ENCODE assay signal across 11 mouse cellular contexts in genomic region chr4:132338943-132339342, GRCm38 (mm10). TPM values are rescaled to one million over a fixed set of nuclear protein-coding genes. Genes with fewer than 3 reads are reported as not detected.
DNase-seq lines count a peak whose midpoint lies in the region; ATAC-seq and TF ChIP-seq lines count a peak whose summit lies in the region.
"Had no signal": no experiment of that assay in that cellular context is flagged by ENCODE, and none has a peak within 500 bp of the region (broad histone marks: within the 10 kb centered on the region; RNA-seq: fewer than 3 reads in every experiment).

No protein-coding gene starts in this region.

- no peaks in the 10 kb centered on the region for H3K9me3 ChIP-seq in kidney, embryonic 14.5 days (ENCODE audit: control insufficient read depth, low read length)
- H3K9me3 ChIP-seq: forebrain, embryonic 12.5 days; G1E; heart, embryonic 15.5 days had no signal

- H3K36me3 ChIP-seq in kidney, embryonic 14.5 days (ENCODE audit: control insufficient read depth, insufficient read depth, low read length) = peaks cover 52% of the 10 kb centered on the region

- H3K4me3 ChIP-seq in kidney, embryonic 14.5 days (ENCODE audit: low read length) = no peak overlapping the region
- H3K4me3 ChIP-seq in gastrocnemius, adult 2 months = no peak overlapping the region
- H3K4me3 ChIP-seq: forebrain, embryonic 12.5 days; heart, embryonic 15.5 days had no signal

- H3K4me2 ChIP-seq in kidney, embryonic 14.5 days (replicated peaks; ENCODE audit: low read depth, low read length) = no peak overlapping the region
- H3K4me2 ChIP-seq: forebrain, embryonic 12.5 days; heart, embryonic 15.5 days had no signal

- ATAC-seq in kidney, embryonic 14.5 days (ENCODE audit: low FRiP score, low TSS enrichment) = no peak

- H3K9ac ChIP-seq in kidney, embryonic 14.5 days (ENCODE audit: low read depth, low read length) = no peak overlapping the region
- H3K9ac ChIP-seq: forebrain, embryonic 12.5 days; heart, embryonic 15.5 days had no signal

- H3K27ac ChIP-seq in kidney, embryonic 14.5 days (ENCODE audit: low read depth, low read length) = no peak overlapping the region
- peak overlapping the region; percentile 5; the same call in 1 of the 2 replicates for H3K27ac ChIP-seq in gastrocnemius, adult 2 months
- H3K27ac ChIP-seq: forebrain, embryonic 12.5 days; heart, embryonic 15.5 days; macrophage had no signal

- 96% methylated on average over 13 of the region's 13 CpGs for WGBS in kidney, embryonic 14.5 days

- peak; percentile 76 for DNase-seq in kidney, adult 18-20 months
- peak; percentile 56 for DNase-seq in adrenal gland, postnatal 25 days
- DNase-seq in gastrocnemius, adult 2 months = peak; percentile 82
- peak; percentile 51 for DNase-seq in kidney, postnatal 14 days
- DNase-seq in embryo, embryonic 10.5 days (ENCODE audit: low spot score) = no peak
- no peak for DNase-seq in natural killer cell, adult 2 months (ENCODE audit: low spot score in 2 of 2)

- TF ChIP-seq CTCF in gastrocnemius, adult 2 months (IDR thresholded peaks at IDR 0.05) = no peak

- intact Hi-C loops in gastrocnemius, adult 2 months (cut with DNase I) = no loop called here

- no peaks in the 10 kb centered on the region for H3K27me3 ChIP-seq in kidney, embryonic 14.5 days (ENCODE audit: control insufficient read depth, insufficient read depth, low read length)
- H3K27me3 ChIP-seq: forebrain, embryonic 12.5 days; heart, embryonic 15.5 days had no signal

- H3K4me1 ChIP-seq in kidney, embryonic 14.5 days (ENCODE audit: control insufficient read depth, insufficient read depth, low read length) = peaks cover 4% of the 10 kb centered on the region

RNA-seq across cellular contexts. Expression of gene Trnau1ap, which starts 9.6 kb away (rescaled TPM):
- polyA plus RNA-seq in kidney, embryonic 14.5 days (2014; fragmentation: Nextera tagmentation; extraction: Ambion mirVana) = 79.5 and 86.2 TPM in 2 replicates
- total RNA-seq in adrenal gland, postnatal 25 days (2021) = 35.6 and 37.0 TPM in 2 replicates
- total RNA-seq in gastrocnemius, adult 2 months (2021) = 10 to 100 TPM; 10.4 to 11.7 TPM

RNA-seq across cellular contexts. Expression of gene Rcc1, which starts 14.5 kb away (rescaled TPM):
- 63.6 and 66.2 TPM in 2 replicates for polyA plus RNA-seq in kidney, embryonic 14.5 days (2014; fragmentation: Nextera tagmentation; extraction: Ambion mirVana)
- total RNA-seq in adrenal gland, postnatal 25 days (2021) = 17.8 and 22.0 TPM in 2 replicates
- total RNA-seq in gastrocnemius, adult 2 months (2021) = 1 to 10 TPM; 7.7 to 7.8 TPM

RNA-seq across cellular contexts. Expression of gene Rab42, which starts 35.8 kb away (rescaled TPM):
- polyA plus RNA-seq in kidney, embryonic 14.5 days (2014; fragmentation: Nextera tagmentation; extraction: Ambion mirVana) = 2.4 and 3.5 TPM in 2 replicates
- total RNA-seq in adrenal gland, postnatal 25 days (2021) = 1.8 TPM in 1 of 2 replicates, not detected in the other
- under 1 TPM in 1 of 2 experiments, not detected in 1; 0.33 TPM for total RNA-seq in gastrocnemius, adult 2 months (2021)
- total RNA-seq: G1E had no signal

Comparison
In these comparisons a context has a peak if more than half of its experiments do, and no peak if none do; other contexts are left out.
1. DNase-seq: peak in kidney, adult 18-20 months (single experiment), adrenal gland, postnatal 25 days (single experiment), gastrocnemius, adult 2 months (single experiment) and kidney, postnatal 14 days (single experiment); none in embryo, embryonic 10.5 days (single experiment) and natural killer cell, adult 2 months (0 of 2).